Mouse (Mus musculus): ENCODE data around the gene Ptpre.

DNA sequence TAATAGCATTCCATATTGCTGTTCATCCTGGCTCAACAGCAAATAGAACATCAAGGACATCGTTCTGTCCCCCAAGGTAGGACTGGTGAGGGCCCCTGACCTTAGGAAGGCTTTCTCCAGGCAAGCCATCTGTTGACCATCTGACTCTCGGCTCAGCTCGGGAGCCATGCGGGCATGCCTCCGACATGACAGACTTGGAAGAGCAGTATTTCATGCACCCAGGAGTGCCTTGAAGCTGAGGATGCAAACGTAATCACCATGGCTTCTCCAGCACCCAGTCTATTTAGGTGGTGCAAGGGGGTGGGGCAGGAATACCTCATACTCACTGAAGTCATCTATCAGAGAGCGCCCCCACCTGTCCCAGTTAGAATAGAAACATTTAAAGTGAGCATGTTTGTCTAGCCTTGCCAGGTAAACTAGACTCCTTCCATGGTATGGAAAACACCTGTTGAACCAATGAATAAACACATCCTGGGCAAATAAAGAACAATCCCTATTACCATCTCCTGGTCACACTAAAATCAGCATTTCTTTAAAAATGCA is 95.5 kb downstream of the Ptpre start:
- TF ChIP-seq CTCF (IDR thresholded peaks at IDR 0.05; ENCODE audit: low read depth, low read length) (no peak), POLR2A (IDR thresholded peaks at IDR 0.05; ENCODE audit: insufficient read depth, low read length) (no peak), EP300 (IDR thresholded peaks at IDR 0.05; ENCODE audit: insufficient read depth, low read depth, low read length) (no peak)

Data from ES-Bruce4 (cell line).